Mouse (Mus musculus): ENCODE measurements around the gene Pbxip1. TPM values are rescaled to one million over a fixed set of nuclear protein-coding genes. Genes with fewer than 3 reads are reported as not detected.

Gene Pbxip1
- polyA plus RNA-seq (2016; fragmentation: Nextera tagmentation; extraction: Ambion mirVana): 18.6 and 19.9 TPM in 2 replicates

GRCm38 (mm10) chr3:89436176-89437113, at the start of gene Pbxip1:
Gene Pbxip1, plus strand, starts transcription at chr3:89436706.
- Histone ChIP-seq H3K4me3 (peak within 1 kb of the TSS; percentile 59), H3K4me1 (peaks cover 31% of the 10 kb centered on the region), H3K27ac (replicated peaks) (peak within 1 kb of the TSS; percentile 76), H3K27me3 (ENCODE audit: low read depth, poor library complexity, severe bottlenecking) (no peaks in the 10 kb centered on the region), H3K36me3 (peaks cover 40% of the 10 kb centered on the region), H3K9me3 (replicated peaks) (no peaks in the 10 kb centered on the region)
- peak; percentile 88 for DNase-seq (ENCODE audit: low spot score)
- 5% methylated on average over 16 of the region's 16 CpGs for WGBS

GRCm38 (mm10) chr3:89387632-89388031, 48.9 kb upstream of the Pbxip1 start:
- Histone ChIP-seq H3K36me3 (no peaks in the 10 kb centered on the region), H3K9me3 (replicated peaks) (no peaks in the 10 kb centered on the region), H3K4me3 (peak overlapping the region; percentile 18; the same call in 1 of the 2 replicates), H3K27me3 (ENCODE audit: low read depth, poor library complexity, severe bottlenecking) (peaks cover 58% of the 10 kb centered on the region), H3K4me1 (peaks cover 67% of the 10 kb centered on the region), H3K27ac (replicated peaks) (0 out of 2 replicates have a peak overlapping the region, but pooled peaks have one; percentile 46)
- 67% methylated on average over 11 of the region's 11 CpGs for WGBS
- DNase-seq (ENCODE audit: low spot score): no peak

GRCm38 (mm10) chr3:89388134-89388881, 48.2 kb upstream of the Pbxip1 start:
- H3K27me3 ChIP-seq (ENCODE audit: low read depth, poor library complexity, severe bottlenecking): peaks cover 64% of the 10 kb centered on the region
- H3K36me3 ChIP-seq: no peaks in the 10 kb centered on the region
- no peaks in the 10 kb centered on the region for H3K9me3 ChIP-seq (replicated peaks)
- peaks cover 74% of the 10 kb centered on the region for H3K4me1 ChIP-seq
- H3K4me3 ChIP-seq: no peak overlapping the region
- no peak for DNase-seq (ENCODE audit: low spot score)
- 79% methylated on average over 11 of the region's 11 CpGs for WGBS
- H3K27ac ChIP-seq (replicated peaks): 0 out of 2 replicates have a peak overlapping the region, but pooled peaks have one; percentile 19

GRCm38 (mm10) chr3:89388901-89389740, 47.4 kb upstream of the Pbxip1 start:
- H3K4me3 ChIP-seq: no peak overlapping the region
- 74% methylated on average over 6 of the region's 6 CpGs for WGBS
- H3K9me3 ChIP-seq (replicated peaks): no peaks in the 10 kb centered on the region
- peaks cover 79% of the 10 kb centered on the region for H3K4me1 ChIP-seq
- no peak for DNase-seq (ENCODE audit: low spot score)
- H3K27me3 ChIP-seq (ENCODE audit: low read depth, poor library complexity, severe bottlenecking): peaks cover 64% of the 10 kb centered on the region
- H3K36me3 ChIP-seq: no peaks in the 10 kb centered on the region
- no peak overlapping the region for H3K27ac ChIP-seq (replicated peaks)

- no peaks in the 10 kb centered on the region for H3K36me3 ChIP-seq
- H3K9me3 ChIP-seq (replicated peaks): no peaks in the 10 kb centered on the region
- peak overlapping the region; percentile 61; the same call in 1 of the 2 replicates for H3K4me3 ChIP-seq
- no peak overlapping the region for H3K27ac ChIP-seq (replicated peaks)
- WGBS: 71% methylated on average over 5 of the region's 5 CpGs
- H3K4me1 ChIP-seq: peaks cover 79% of the 10 kb centered on the region
- no peak for DNase-seq (ENCODE audit: low spot score)
- H3K27me3 ChIP-seq (ENCODE audit: low read depth, poor library complexity, severe bottlenecking): peaks cover 61% of the 10 kb centered on the region
Measured at GRCm38 (mm10) chr3:89390111-89390515, 46.4 kb upstream of the Pbxip1 start.

GRCm38 (mm10) chr3:89390699-89391662, 45.5 kb upstream of the Pbxip1 start:
- peak overlapping the region; percentile 61 for H3K4me3 ChIP-seq
- no peaks in the 10 kb centered on the region for H3K36me3 ChIP-seq
- no peaks in the 10 kb centered on the region for H3K9me3 ChIP-seq (replicated peaks)
- no peak for DNase-seq (ENCODE audit: low spot score)
- peaks cover 60% of the 10 kb centered on the region for H3K27me3 ChIP-seq (ENCODE audit: low read depth, poor library complexity, severe bottlenecking)
- H3K27ac ChIP-seq (replicated peaks): peak overlapping the region; percentile 88
- peaks cover 81% of the 10 kb centered on the region for H3K4me1 ChIP-seq
- WGBS: 14% methylated on average over 19 of the region's 19 CpGs

GRCm38 (mm10) chr3:89391663-89392511, 44.6 kb upstream of the Pbxip1 start:
- H3K4me3 ChIP-seq: peak overlapping the region; percentile 61
- H3K9me3 ChIP-seq (replicated peaks): no peaks in the 10 kb centered on the region
- peak overlapping the region; percentile 88 for H3K27ac ChIP-seq (replicated peaks)
- DNase-seq (ENCODE audit: low spot score): peak; percentile 63
- under 1% methylated on average over 55 of the region's 56 CpGs for WGBS
- H3K27me3 ChIP-seq (ENCODE audit: low read depth, poor library complexity, severe bottlenecking): peaks cover 54% of the 10 kb centered on the region
- H3K36me3 ChIP-seq: no peaks in the 10 kb centered on the region
- peaks cover 86% of the 10 kb centered on the region for H3K4me1 ChIP-seq

GRCm38 (mm10) chr3:89392871-89393311, 43.6 kb upstream of the Pbxip1 start:
- peaks cover 77% of the 10 kb centered on the region for H3K4me1 ChIP-seq
- WGBS: under 1% methylated on average over 21 of the region's 24 CpGs
- no peak for DNase-seq (ENCODE audit: low spot score)
- peak overlapping the region; percentile 88 for H3K27ac ChIP-seq (replicated peaks)
- H3K36me3 ChIP-seq: no peaks in the 10 kb centered on the region
- peaks cover 49% of the 10 kb centered on the region for H3K27me3 ChIP-seq (ENCODE audit: low read depth, poor library complexity, severe bottlenecking)
- no peaks in the 10 kb centered on the region for H3K9me3 ChIP-seq (replicated peaks)
- peak overlapping the region; percentile 61 for H3K4me3 ChIP-seq

GRCm38 (mm10) chr3:89393605-89394004, 42.9 kb upstream of the Pbxip1 start:
- DNase-seq (ENCODE audit: low spot score): peak; percentile 98
- H3K9me3 ChIP-seq (replicated peaks): no peaks in the 10 kb centered on the region
- H3K27ac ChIP-seq (replicated peaks): peak overlapping the region; percentile 88
- H3K4me1 ChIP-seq: peaks cover 71% of the 10 kb centered on the region
- peak overlapping the region; percentile 61 for H3K4me3 ChIP-seq
- 0% methylated on average over 15 of the region's 15 CpGs for WGBS
- peaks cover 49% of the 10 kb centered on the region for H3K27me3 ChIP-seq (ENCODE audit: low read depth, poor library complexity, severe bottlenecking)
- no peaks in the 10 kb centered on the region for H3K36me3 ChIP-seq

- Histone ChIP-seq H3K4me1 (peaks cover 69% of the 10 kb centered on the region), H3K9me3 (replicated peaks) (no peaks in the 10 kb centered on the region)
Measured at GRCm38 (mm10) chr3:89394006-89394893, 42.3 kb upstream of the Pbxip1 start, which contains the start of gene Zbtb7b. Gene Zbtb7b, minus strand, starts transcription at chr3:89394776.

More at GRCm38 (mm10) chr3:89394006-89394893, 42.3 kb upstream of the Pbxip1 start, which contains the start of gene Zbtb7b:
- WGBS: 0% methylated on average over 41 of the region's 42 CpGs
- peak; percentile 70 for DNase-seq (ENCODE audit: low spot score)
- Histone ChIP-seq H3K36me3 (no peaks in the 10 kb centered on the region), H3K27me3 (ENCODE audit: low read depth, poor library complexity, severe bottlenecking) (peaks cover 49% of the 10 kb centered on the region), H3K4me3 (peak within 1 kb of the TSS; percentile 61), H3K27ac (replicated peaks) (peak within 1 kb of the TSS; percentile 88)
